Mouse (Mus musculus): Measurements from ENCODE around the gene Slc7a4. TPM values are rescaled to one million over a fixed set of nuclear protein-coding genes. Genes with fewer than 3 reads are reported as not detected.
A peak's percentile ranks its signal among the peaks of the same experiment; 100 is the strongest.

Gene Slc7a4
- total and polyA plus RNA-seq, 3 experiments = 1.3 TPM; not detected in 2

GRCm38 (mm10) chr16:17557947-17558480 is 25.0 kb downstream of the Slc7a4 start:
- in situ Hi-C loops (cut with MboI; ENCODE audit: low pct_ligation_motif_present, low pct_unique_long_range_greater_than_20kb, low sequenced_read_pairs) (loop anchor here (5.0 to 10.0 kb wide), 2 partner anchors 59 to 177 kb away; partner anchors contain the start of genes Med15 and Smpd4), dilution Hi-C loops (cut with MboI; ENCODE audit: extremely low pct_ligation_motif_present, extremely low pct_unique_long_range_greater_than_20kb, low sequenced_read_pairs) (no loop called here)
- H3K4me1 ChIP-seq (ENCODE audit: control insufficient read depth in 1 of 2, insufficient read depth in 2 of 2) = peaks cover 22 to 38% of the 10 kb centered on the region in 2 experiments
- H3K4me3 ChIP-seq (replicated peaks in 1 of 3; ENCODE audit: low read depth in 2 of 3, low read length in 2 of 3, poor library complexity in 1 of 3) = no peak overlapping the region
- TF ChIP-seq JUN (IDR thresholded peaks at IDR 0.05; ENCODE audit: insufficient read depth, low read depth, low read length) (no peak), CHD2 (IDR thresholded peaks at IDR 0.05; ENCODE audit: low read length) (no peak), ZC3H11A (IDR thresholded peaks at IDR 0.05; ENCODE audit: low read depth, low read length) (peak; percentile 64), PAX5 (IDR thresholded peaks at IDR 0.05; ENCODE audit: low read length) (no peak), HCFC1 (IDR thresholded peaks at IDR 0.05; ENCODE audit: low read depth, low read length) (no peak), ZKSCAN1 (IDR thresholded peaks at IDR 0.05; ENCODE audit: borderline replicate concordance, low read depth, low read length) (no peak), JUND (conservative IDR thresholded peaks at IDR 0.05; ENCODE audit: low read depth, low read length) (no peak), ELF1 (IDR thresholded peaks at IDR 0.05; ENCODE audit: low read depth, low read length) (no peak), IRF4 (IDR thresholded peaks at IDR 0.05; ENCODE audit: low read depth, low read length) (peak; percentile 31; the same call in 1 of the 2 replicates), USF2 (conservative IDR thresholded peaks at IDR 0.05; ENCODE audit: low read depth, low read length) (no peak), ZMIZ1 (IDR thresholded peaks at IDR 0.05; ENCODE audit: low read depth, low read length) (no peak), MEF2A (IDR thresholded peaks at IDR 0.05; ENCODE audit: borderline replicate concordance, low read depth, low read length) (no peak; the same call in 1 of the 2 replicates), RAD21 (IDR thresholded peaks at IDR 0.05; ENCODE audit: low read depth, low read length) (peak; percentile 97), TBP (conservative IDR thresholded peaks at IDR 0.05; ENCODE audit: low read depth, low read length) (no peak), SMC3 (IDR thresholded peaks at IDR 0.05; ENCODE audit: low read depth, low read length) (peak; percentile 94), E2F4 (IDR thresholded peaks at IDR 0.05; ENCODE audit: insufficient replicate concordance, low read depth, low read length) (no peak), BHLHE40 (IDR thresholded peaks at IDR 0.05; ENCODE audit: low read depth, low read length) (0 out of 2 replicates have a peak, but pooled peaks have one; percentile 9), MAX (IDR thresholded peaks at IDR 0.05; ENCODE audit: low read length) (no peak), MYC (IDR thresholded peaks at IDR 0.05; ENCODE audit: low read depth, low read length) (peak; percentile 48; the same call in 1 of the 2 replicates), NELFE (IDR thresholded peaks at IDR 0.05; ENCODE audit: low read depth, low read length) (peak; percentile 49; the same call in 1 of the 2 replicates), ZNF384 (IDR thresholded peaks at IDR 0.05; ENCODE audit: low read depth, low read length) (no peak), CTCF (conservative IDR thresholded peaks at IDR 0.05 in 1 of 2, IDR thresholded peaks at IDR 0.05 in 1 of 2; ENCODE audit: low read depth in 2 of 2, low read length in 2 of 2) (peak; percentile 98 to 99)
- H3K79me2 ChIP-seq (replicated peaks; ENCODE audit: control insufficient read depth, extremely low read depth, insufficient read depth, poor library complexity, severe bottlenecking) = no peaks in the 10 kb centered on the region
- no peaks in the 10 kb centered on the region for H3K36me3 ChIP-seq (replicated peaks in 1 of 2; ENCODE audit: control insufficient read depth in 1 of 2, insufficient read depth in 1 of 2, low read length in 1 of 2)
- peaks cover 46% of the 10 kb centered on the region for H3K27me3 ChIP-seq (replicated peaks)
- H3K27ac ChIP-seq (ENCODE audit: insufficient read depth, low read depth) = no peak overlapping the region
- H3K9ac ChIP-seq (ENCODE audit: insufficient read depth, low read depth) = no peak overlapping the region
- peak; percentile 78 for DNase-seq (ENCODE audit: extremely low read depth)
- no peaks in the 10 kb centered on the region for H3K9me3 ChIP-seq (replicated peaks; ENCODE audit: low read length)
- peak overlapping the region; percentile 21 for H3K4me2 ChIP-seq (ENCODE audit: insufficient read depth, low read depth, poor library complexity, severe bottlenecking)
